Mouse (Mus musculus) liver, postnatal 0 days (tissue): Measurements from ENCODE around the gene Slc30a1.

Experiments
- CTCF ChIP-seq: sonication (generic); IDR thresholded peaks from 2 replicates; pipeline ENCODE4 v1.5.1; 2016; ENCODE audit warnings: antibody characterized with exemption, low read depth
- EP300 ChIP-seq: IDR thresholded peaks from 2 replicates; pipeline ENCODE4 v1.6.1; 2016; ENCODE audit warnings: antibody characterized with exemption, low read depth, mild to moderate bottlenecking

- TF ChIP-seq CTCF: no peak
- TF ChIP-seq EP300: no peak
Measured at GRCm38 (mm10) chr1:191905637-191906533, 682 bp upstream of the Slc30a1 start.
